In genomic region chr1:80720146-80720545, GRCm38 (mm10) we compare ENCODE assay signal across 19 mouse cellular contexts. TPM values are rescaled to one million over a fixed set of nuclear protein-coding genes. Genes with fewer than 3 reads are reported as not detected.
DNase-seq lines count a peak whose midpoint lies in the region; ATAC-seq and TF ChIP-seq lines count a peak whose summit lies in the region.
"Had no signal": no experiment of that assay in that cellular context is flagged by ENCODE, and none has a peak within 500 bp of the region (broad histone marks: within the 10 kb centered on the region; RNA-seq: fewer than 3 reads in every experiment).

No protein-coding gene starts in this region.

- peaks cover 9% of the 10 kb centered on the region; the same call in 1 of the 2 replicates for H3K4me1 ChIP-seq in heart, postnatal 0 days (ENCODE audit: control insufficient read depth, insufficient read depth)
- H3K4me1 ChIP-seq: embryonic facial prominence, embryonic 12.5 days; forebrain, embryonic 12.5 days; hindbrain, embryonic 12.5 days; hindbrain, embryonic 15.5 days had no signal

- no peak for TF ChIP-seq CTCF in heart, postnatal 0 days (IDR thresholded peaks at IDR 0.05; ENCODE audit: low read depth)
- no peak for TF ChIP-seq CTCF in brain, embryonic 14.5 days (IDR thresholded peaks at IDR 0.05; ENCODE audit: borderline replicate concordance, extremely low read depth, insufficient read depth, insufficient read length)

- no peak overlapping the region for H3K4me2 ChIP-seq in heart, postnatal 0 days (ENCODE audit: low read depth, low read length)
- H3K4me2 ChIP-seq: embryonic facial prominence, embryonic 12.5 days; embryonic facial prominence, embryonic 15.5 days; forebrain, embryonic 12.5 days; hindbrain, embryonic 12.5 days; hindbrain, embryonic 15.5 days had no signal

- no peak overlapping the region for H3K9ac ChIP-seq in heart, postnatal 0 days (replicated peaks; ENCODE audit: low read depth, low read length)
- H3K9ac ChIP-seq: embryonic facial prominence, embryonic 12.5 days; embryonic facial prominence, embryonic 15.5 days; forebrain, embryonic 12.5 days; hindbrain, embryonic 12.5 days; hindbrain, embryonic 15.5 days had no signal

- H3K27me3 ChIP-seq in heart, postnatal 0 days (ENCODE audit: control insufficient read depth, insufficient read depth, low read length), result no peaks in the 10 kb centered on the region
- H3K27me3 ChIP-seq: embryonic facial prominence, embryonic 12.5 days; embryonic facial prominence, embryonic 15.5 days; forebrain, embryonic 12.5 days; hindbrain, embryonic 12.5 days; hindbrain, embryonic 15.5 days had no signal

- no peak overlapping the region for H3K4me3 ChIP-seq in heart, postnatal 0 days (ENCODE audit: low read depth, low read length)
- H3K4me3 ChIP-seq: embryonic facial prominence, embryonic 12.5 days; embryonic facial prominence, embryonic 15.5 days; forebrain, embryonic 12.5 days; heart, adult 2 months; hindbrain, embryonic 12.5 days; hindbrain, embryonic 15.5 days had no signal

- no peak for TF ChIP-seq EP300 in heart, postnatal 0 days (IDR thresholded peaks at IDR 0.05; ENCODE audit: low read depth)

- TF ChIP-seq POLR2A in brain, embryonic 14.5 days (IDR thresholded peaks at IDR 0.05; ENCODE audit: borderline replicate concordance, extremely low read depth, insufficient read depth, insufficient read length, poor library complexity, severe bottlenecking), result no peak

- no peaks in the 10 kb centered on the region for H3K9me3 ChIP-seq in heart, postnatal 0 days (replicated peaks; ENCODE audit: control insufficient read depth, low read length)
- H3K9me3 ChIP-seq: embryonic facial prominence, embryonic 12.5 days; embryonic facial prominence, embryonic 15.5 days; forebrain, embryonic 12.5 days; hindbrain, embryonic 12.5 days; hindbrain, embryonic 15.5 days had no signal

- 0 out of 2 replicates have a peak overlapping the region, but pooled peaks have one; percentile 6 for H3K27ac ChIP-seq in heart, postnatal 0 days (ENCODE audit: low read depth)
- H3K27ac ChIP-seq: embryonic facial prominence, embryonic 12.5 days; embryonic facial prominence, embryonic 15.5 days; forebrain, embryonic 12.5 days; heart, adult 2 months; hindbrain, embryonic 12.5 days; hindbrain, embryonic 15.5 days had no signal

- DNase-seq in heart, adult 11 months, result peak; percentile 21
- DNase-seq in heart, adult 9 months (ENCODE audit: low spot score in 2 of 2), result no peak
- no peak for DNase-seq in heart, postnatal 0 days (ENCODE audit: low spot score)
- no peak for DNase-seq in heart, adult 8-10 months (ENCODE audit: low spot score)
- peak; percentile 55 for DNase-seq in brain, embryonic 14.5 days (ENCODE audit: low read depth)
- no peak for DNase-seq in kidney, postnatal 14 days
- DNase-seq: adrenal gland, adult 8-10 months; adrenal gland, postnatal 25 days; cerebellum, adult 11 months; cerebellum, adult 9-11 months; gastrocnemius, postnatal 25 days; heart, adult 2 months; heart, postnatal 14 days had no signal

- H3K36me3 ChIP-seq in heart, postnatal 0 days (replicated peaks; ENCODE audit: control insufficient read depth, insufficient read depth, low read length), result no peaks in the 10 kb centered on the region
- H3K36me3 ChIP-seq: embryonic facial prominence, embryonic 12.5 days; embryonic facial prominence, embryonic 15.5 days; forebrain, embryonic 12.5 days; hindbrain, embryonic 12.5 days; hindbrain, embryonic 15.5 days had no signal

- ATAC-seq in heart, postnatal 0 days (ENCODE audit: insufficient read depth, low read depth), result no peak
- ATAC-seq: intestine, postnatal 0 days had no signal

RNA-seq across cellular contexts. Expression of gene Dock10, which starts 38.2 kb away (rescaled TPM):
- total RNA-seq in heart, postnatal 0 days (2014; rRNA removed; ENCODE audit: low replicate concordance), result 2.0 and 5.2 TPM in 2 replicates
- polyA plus RNA-seq in heart, postnatal 0 days (2015; fragmentation: Nextera tagmentation; extraction: Ambion mirVana), result 0.89 and 1.2 TPM in 2 replicates
- 1 to 10 TPM; 3.5 to 4.8 (median 4.3) TPM for total RNA-seq in heart, adult 8-10 months (2022)
- 3.7 and 5.7 TPM in 2 replicates for polyA plus RNA-seq in brain, embryonic 14.5 days (2012; rRNA removed)

Comparison
In these comparisons a context has a peak if more than half of its experiments do, and no peak if none do; other contexts are left out.
1. DNase-seq: peak in heart, adult 11 months (single experiment) and brain, embryonic 14.5 days (single experiment); none in heart, adult 9 months (0 of 2), heart, postnatal 0 days (single experiment), heart, adult 8-10 months (single experiment) and kidney, postnatal 14 days (single experiment).